Mouse (Mus musculus) thymus, adult 18-20 months (tissue): ENCODE measurements at regions not wholly inside any gene's neighbourhood (a gene's known extent, or its start where the extent isn't known, plus 50 kb on each side); places are given as distances from the start of the nearest gene placed in this dataset.

Experiments used
- DNase-seq, 2 experiments: peaks; one replicate each; pipeline ENCODE4 v3.0.0; 2022; ENCODE audit warnings: mixed read lengths in 2 of 2

DNA sequence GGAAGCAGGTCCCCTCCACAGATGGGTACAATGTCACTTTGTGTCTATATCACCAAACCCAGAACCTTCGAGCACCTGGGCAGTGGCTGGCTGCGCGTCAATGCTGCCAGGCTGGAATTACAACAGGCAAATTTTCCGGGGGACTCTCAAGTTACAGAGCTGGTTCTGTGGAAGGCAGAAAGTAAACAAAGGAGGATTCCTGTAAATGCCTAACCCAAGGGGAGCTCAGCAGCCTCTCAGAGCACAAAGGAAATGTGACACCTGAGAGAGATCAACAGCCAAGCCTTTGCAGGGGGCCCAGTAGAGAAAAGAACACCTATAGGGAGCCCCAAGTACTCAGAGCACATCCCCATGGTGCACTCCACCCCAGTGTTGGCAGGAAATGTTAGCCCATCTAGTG, 70.7 kb downstream of the Setd4 start:
- DNase-seq: no peak

DNA sequence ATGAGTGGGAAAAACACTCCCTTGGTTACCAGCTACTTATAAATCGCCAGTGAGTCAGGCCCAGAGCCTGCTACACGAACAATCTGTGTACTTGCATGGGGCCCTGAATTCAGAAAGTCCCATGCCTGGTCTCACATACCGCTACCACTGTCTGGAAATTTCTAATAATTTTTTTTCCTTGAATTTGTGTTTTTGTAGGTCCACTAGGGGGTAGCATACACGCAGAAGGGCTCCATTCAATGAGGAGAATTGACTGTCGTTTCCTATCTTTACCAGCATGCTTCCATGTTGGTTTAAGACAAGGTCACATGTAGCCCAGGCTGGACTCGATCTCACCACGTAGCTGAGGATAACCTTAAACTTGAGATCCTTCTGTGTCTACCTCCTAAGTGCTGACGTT, 71.9 kb downstream of the Setd4 start:
- no peak for DNase-seq

DNA sequence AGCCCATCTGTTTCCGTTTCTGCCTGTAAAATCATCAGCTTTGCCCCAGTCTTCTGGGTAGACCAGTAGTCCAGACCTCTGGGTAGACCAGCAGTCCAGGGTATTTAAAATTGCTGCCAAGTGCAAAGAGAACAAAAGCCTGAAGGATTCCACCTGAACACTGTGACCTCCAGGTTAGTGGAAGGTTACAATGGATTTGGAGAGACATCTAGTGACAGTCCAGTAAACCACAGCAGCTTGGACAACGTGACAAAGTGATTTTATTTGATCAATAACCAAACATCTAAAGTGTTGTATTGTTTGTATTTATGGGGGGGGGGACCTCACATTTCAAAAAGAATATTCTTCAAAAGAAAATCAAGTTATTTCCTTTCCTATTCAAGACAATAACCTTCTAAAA, 81.4 kb downstream of the Setd4 start:
- DNase-seq: no peak

DNA sequence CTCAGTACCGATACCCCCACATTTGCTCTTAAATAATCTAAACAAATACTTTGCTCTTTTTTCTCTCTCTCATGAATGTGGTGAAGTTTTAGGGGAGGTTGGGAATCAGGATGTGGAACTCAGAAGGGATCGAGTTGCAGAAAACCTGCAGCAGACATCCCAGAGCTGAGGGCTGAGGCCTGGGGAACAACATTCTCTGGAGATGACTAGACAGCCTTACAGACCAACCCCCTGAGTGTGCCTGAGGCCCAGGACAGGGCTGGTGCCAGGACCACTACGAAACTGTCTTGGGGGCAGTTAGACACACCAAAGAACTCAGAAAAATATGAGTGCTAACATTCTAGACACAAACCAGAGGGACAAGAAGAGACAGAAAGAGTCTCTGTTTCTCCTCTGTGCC, 83.4 kb downstream of the Setd4 start:
- no peak for DNase-seq

DNA sequence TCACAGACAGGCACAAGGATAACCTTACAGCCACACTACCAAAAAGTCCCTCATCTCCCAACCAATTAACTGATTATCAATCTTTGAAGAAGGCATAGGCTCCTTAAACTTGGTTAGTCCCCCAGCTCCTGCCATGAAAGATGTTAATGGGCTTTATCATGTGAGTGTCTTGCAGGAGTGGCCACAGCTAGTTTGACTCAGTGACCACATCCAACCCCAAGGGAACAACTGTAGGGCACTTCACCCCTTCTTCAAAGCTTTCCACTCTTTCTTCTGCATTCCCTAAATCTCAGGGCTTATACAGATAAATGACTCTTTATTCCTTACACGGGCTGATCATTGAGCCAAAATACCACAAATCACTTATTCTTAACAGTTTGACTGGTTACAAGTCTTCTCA, 85.2 kb downstream of the Setd4 start:
- DNase-seq: no peak

DNA sequence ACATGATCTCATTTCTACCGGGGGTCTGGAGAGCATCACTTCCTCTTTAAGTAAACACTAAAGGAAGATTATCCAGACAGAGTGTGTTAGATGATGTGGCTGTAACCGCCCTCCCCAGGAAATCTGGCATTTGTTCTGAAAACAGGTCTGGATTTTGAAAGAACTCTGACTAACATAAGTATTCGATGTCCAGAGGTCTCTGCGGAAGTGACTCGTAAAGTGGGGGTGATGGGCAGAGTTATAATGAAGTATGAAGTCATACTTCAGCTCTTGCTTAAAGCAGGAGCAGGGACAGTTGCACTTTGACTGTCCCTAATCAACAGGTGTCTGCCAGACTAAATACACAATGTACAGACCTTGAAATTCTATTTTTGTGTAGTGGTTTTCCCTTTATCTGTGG, 87.1 kb downstream of the Setd4 start:
- no peak for DNase-seq

DNA sequence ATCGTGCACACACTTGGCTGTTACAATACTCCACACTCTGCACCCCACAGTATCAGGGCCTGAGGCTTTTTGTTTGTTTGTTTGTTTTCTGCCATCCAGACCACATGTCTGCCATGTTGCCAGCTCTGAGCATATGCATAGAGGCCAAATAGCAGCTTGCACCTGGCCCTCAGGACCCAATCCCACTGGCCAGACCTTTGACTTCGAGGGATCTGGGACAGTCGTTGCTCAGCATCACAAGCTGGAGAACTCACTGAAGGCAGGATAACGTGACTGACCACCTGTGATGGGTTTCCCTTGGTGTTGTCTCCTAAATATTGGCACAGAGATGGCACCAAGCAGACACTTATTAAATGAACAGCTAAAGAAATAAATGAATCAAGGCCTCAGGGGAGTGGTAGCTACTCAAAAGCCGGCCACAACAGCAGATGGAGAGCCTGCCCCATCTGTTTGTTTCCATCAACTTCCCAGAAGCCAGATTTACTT, 88.4 kb downstream of the Setd4 start:
- no peak for DNase-seq

DNA sequence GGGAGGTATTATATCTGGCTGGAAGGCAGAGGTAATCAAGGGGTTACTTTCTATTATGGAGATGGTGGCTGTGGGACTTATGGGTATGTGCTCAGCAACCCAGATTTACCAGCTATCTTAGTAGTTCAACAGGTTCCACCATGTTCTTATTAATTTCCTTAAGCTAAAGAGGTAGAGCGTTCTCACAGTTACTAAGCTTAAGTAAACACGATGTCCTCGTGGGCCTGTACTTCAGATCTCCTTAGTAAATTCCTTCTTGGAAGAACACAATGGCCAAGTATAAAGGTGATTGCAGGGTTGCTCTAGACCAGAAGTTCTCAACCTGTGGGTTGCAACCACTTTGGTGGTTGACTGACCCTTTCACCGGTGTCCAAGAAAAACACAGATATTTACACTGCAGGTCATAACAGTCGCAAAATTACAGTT, 90.2 kb downstream of the Setd4 start:
- no peak for DNase-seq

DNA sequence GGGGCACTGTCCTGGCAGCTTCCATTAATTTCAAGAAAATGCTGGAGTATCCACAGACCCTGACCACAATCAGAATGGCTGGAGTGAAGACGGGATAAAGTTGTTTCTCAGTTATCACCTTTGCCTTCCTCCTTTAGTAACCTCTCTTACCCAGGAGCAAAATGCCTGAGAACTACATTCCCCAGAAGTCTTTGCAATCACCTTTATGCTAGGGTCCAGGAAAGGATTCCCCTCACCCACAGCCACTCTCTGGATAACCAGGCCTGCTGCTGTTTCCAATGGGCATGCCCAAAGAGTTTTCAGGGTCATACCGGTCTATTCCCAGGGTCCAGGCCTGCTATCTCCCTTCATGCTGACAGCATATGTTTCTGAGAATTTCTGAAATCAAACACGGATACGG, 91.9 kb downstream of the Setd4 start:
- DNase-seq: no peak

DNA sequence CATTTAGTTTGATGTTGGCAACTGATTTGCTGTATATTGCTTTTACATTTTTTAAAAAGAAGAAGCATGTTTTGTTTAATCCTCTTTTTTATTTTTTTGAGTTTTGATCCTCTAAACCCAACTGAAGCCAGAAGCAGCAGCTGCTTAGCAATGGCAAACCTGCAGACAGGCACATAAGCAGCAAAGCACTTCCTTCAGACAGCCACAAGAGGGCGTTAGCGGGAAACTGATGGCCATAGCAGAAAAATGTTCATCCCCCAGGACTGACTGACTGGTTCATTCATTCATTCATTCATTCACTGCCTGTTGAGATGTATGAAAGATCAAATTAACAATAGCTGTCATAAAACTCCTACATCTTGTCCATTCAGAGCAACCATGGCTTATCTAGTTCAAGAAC, 92.3 kb downstream of the Setd4 start:
- no peak for DNase-seq

DNA sequence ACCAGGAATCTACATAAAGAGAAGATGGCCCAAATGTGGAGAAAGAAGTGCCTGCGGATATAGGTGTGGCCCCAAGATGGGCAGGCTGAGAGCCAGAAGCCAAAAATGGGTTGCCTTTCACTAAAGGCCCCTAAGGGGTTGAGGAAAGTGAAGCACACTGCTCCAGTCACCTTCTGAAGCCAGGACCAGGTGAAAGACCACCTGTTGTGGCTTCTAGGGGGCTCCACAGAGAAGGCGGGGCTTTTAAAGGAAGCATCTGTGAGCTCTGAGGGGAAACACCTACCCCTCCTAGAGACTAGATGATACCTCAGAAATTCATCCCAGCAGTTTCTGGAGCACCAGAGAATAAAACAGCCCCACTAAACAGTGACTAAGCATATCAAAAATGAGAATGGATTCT, 105.1 kb downstream of the Setd4 start:
- no peak for DNase-seq

DNA sequence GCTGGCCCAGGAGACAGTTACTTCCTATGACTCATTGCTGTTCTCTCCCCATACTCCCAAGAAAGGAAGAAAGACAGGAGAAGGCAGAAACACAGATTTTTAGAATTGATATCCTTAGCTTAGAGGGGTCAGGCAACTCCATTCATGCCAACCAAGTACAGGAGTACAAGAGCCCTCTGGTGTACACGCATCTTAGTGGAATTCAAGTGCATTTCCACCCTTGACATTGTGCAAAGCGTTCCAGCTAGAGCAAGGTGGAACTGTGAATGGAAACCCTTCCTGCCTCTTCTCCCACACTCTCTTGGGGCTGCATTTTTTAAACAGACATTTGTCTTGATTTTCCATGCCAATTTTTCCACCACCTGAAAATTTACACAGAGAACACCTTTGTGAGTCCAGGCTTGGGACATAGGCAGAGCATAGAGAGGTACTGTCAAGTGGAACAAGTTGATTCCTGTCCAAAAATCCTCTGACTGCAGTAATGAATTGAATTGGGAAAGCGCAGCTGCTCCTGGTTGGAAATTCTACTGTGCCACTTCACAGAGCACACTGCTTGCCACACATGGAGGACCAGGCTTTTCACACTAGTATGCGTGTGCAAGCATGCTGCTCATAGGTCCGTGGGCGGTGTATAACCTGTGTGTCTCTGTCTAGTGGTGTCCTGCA, 110.4 kb downstream of the Setd4 start:
- DNase-seq: no peak

DNA sequence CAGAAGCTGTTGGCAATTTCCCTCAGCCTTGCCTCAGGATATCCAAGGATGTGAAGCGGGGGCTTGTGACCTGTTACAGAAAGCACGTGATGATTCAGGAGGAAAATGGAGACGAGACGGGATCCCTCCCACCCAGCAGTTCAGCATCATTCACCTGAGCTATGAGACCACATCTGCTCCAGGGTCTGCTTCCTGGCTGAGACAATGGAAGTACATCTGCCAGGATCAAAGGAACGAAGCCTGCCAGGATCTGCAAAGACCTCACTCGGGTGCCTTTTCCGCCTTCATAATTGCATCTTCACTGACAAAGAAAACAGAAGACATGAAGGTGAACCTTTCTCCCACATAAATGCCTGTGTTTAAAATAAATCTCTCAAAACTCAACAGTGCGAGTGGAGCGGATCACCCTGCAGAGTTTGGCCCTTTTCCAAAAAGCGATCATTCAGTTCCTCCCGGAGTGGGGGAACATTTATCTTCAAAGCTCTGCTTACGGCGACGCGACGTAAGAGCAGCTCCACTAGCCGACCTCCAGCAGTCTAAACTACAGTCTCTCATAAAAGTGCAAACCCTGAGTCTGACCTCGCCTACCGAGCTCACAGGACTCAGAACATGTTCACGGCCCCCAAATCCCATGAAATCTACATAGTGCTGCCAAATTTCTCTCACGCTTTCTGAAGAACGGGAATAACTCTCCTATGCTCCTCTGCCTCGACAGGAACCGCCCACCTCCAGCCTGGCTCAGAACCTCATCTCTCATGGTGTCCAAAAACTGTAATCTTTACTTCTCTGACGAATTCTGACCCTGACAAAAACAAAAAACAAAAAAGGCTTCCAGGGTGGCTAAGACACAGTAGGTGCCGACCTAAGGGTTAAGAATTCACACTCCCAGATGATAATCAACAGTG, 117.0 kb downstream of the Setd4 start:
- no peak for DNase-seq

DNA sequence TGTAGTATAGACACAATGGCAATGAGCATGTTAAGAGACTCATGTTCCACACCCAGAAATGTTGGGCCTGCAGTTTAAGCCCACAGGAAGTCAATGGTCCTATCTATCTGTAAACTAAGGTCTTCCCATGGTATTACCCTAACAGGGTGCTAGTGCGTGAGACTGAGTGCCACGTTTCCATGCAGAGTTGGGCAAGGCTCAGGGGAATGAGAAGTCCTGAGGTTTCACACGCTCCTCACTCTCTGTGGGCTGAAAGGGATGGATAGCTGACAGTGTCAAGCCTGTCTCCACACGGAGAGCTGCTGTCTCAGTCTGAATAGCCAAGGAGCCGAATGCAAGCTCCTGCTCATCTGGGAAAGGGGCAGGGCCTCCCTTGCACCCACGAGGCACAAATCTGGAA, 133.9 kb downstream of the Setd4 start:
- no peak for DNase-seq

DNA sequence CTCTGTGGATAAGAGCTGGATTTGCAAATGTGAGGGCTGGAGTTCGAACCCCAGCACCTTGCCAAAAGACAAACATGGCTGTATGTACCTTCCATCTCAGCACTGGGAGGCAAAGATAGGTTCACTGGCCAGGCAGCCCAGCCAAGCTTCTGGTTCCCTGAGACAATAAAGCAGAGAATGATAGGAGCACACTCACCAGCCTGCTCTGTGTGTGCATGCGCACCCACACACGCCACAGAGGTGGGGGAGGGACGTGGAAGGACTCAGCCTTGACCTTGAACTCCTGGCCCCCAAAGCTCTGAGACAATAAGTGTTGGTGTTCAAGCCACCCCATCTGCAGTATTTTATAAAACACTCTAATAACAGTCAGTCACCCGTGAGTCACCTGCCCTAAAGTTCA, 138.1 kb downstream of the Setd4 start:
- no peak for DNase-seq

DNA sequence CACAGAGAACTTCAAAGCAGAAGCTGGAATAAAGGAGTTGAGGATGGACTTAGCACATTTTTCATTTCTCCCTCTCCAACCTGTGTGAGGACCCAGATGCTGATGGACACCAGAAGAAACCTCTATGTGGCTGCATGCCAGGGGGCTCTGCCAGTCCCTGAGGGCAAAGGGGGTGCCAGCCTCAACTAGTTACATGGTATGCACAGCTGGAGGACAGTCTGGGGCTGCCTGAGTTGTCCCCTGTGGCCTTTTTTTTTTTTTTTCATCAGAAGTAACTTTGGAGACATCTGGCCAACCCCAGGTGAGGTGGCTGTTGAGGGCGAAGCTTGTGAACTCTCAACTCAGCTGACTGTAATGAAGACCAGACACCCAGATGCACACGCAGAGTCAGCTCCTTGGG, 139.0 kb downstream of the Setd4 start:
- no peak for DNase-seq

DNA sequence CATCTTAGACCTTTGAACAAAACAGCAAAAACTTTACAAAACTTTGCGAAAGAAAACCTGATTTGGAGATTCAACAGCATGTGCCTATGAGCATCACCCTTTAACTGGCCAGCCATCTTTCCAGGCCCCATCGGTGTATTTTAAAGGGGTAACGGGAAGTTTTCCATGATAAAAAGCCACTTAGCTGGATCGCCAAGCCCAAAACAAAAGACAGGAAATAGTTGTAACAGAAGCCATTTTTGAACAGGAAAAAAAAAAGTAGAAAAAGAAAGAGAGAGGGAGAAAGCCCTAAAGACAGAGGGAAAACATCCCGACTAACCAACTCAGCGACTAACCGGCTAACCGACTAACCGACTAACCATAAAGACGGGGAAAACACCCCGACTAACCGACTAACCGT, 140.5 kb downstream of the Setd4 start:
- DNase-seq: no peak

DNA sequence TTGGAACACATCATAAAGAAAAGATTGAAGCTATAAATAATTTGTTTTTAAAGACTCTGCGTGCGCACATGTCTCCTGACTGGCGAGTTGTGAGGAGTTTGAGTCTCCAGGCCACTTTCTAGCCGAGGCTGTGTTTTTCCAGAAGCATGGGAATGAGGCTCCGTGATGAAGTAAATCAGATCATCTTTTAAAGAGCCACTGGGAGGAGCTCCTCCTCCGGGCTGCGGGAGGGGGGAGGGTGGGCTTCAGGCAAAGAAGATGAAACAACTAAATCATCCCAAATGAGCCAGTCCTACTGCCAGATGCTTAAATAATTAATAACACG, 141.6 kb downstream of the Setd4 start:
- DNase-seq: no peak

DNA sequence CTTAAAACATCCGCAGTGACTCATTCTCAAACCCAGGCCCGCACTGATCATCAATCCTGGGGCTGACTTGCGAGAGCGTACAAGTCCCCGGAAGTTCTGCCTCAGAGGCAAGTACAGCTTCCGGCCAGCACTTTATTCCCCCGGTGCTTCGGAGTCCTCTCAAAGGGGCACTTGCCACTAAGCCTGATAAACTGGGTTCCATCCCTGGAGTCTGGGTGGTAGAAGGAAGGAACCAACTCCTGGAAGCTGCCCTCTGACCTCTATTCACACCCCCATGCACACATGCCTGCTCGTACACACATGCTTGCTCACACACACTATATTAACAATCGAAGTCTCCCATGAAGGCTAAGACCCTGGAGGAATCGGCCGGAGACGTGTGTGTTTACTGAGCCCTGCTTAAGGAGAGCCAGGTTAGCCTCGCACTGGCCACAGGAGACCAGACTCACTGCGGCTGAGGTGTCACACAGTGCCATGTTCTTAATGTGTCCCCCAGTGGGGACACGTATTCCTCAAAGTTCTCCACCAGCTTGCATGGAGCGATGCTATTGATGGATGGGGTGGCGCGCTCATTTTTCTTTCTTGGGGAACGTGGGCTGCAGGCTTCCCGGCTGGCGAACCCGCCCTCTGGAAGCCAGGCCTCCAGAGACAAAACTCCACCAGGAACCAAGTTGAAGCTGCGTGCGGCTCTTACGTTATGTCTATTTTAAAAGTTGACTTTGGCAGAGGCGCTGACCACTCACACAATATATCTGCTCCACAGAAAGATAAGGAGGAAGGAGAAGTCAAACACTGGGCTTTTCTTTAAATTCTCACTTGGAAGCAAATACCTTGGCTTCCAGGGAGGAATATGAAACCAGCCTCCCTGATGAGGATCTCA, 142.2 kb downstream of the Setd4 start:
- no peak for DNase-seq

DNA sequence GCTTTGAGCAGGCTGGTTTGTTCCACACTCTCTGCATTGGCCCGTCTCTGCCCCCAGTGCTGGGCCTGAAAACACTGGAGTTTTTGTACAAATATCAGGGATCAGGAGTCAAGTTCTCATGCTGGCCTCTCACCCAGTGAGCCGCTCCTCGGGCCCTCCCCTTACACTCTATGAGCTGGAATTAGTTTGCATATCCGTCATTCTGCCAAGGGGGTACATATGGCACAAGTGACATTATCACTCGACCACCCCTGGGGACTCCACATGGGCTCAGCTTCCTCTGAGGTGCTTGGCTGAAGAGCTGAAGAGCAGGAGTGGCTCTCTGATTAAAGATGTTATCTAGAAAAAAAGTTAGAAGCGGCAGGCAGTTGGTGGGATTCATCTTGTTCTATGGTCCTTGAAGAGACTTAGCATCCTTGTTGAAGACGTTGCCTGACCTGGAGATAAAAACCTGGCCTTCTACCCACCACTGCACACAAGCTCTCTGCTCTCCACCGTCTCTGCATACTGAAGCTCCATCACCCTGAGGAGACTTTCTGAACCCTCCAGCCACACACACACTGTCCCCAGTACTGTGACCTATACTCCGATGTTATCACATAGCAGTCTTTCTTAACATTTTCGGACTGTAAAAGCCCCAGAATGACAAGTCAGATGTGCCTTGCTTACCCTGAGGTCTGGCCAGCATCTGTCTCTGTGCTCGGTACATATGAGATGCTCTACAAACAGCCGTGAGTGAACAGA, 144.2 kb downstream of the Setd4 start:
- DNase-seq: no peak

DNA sequence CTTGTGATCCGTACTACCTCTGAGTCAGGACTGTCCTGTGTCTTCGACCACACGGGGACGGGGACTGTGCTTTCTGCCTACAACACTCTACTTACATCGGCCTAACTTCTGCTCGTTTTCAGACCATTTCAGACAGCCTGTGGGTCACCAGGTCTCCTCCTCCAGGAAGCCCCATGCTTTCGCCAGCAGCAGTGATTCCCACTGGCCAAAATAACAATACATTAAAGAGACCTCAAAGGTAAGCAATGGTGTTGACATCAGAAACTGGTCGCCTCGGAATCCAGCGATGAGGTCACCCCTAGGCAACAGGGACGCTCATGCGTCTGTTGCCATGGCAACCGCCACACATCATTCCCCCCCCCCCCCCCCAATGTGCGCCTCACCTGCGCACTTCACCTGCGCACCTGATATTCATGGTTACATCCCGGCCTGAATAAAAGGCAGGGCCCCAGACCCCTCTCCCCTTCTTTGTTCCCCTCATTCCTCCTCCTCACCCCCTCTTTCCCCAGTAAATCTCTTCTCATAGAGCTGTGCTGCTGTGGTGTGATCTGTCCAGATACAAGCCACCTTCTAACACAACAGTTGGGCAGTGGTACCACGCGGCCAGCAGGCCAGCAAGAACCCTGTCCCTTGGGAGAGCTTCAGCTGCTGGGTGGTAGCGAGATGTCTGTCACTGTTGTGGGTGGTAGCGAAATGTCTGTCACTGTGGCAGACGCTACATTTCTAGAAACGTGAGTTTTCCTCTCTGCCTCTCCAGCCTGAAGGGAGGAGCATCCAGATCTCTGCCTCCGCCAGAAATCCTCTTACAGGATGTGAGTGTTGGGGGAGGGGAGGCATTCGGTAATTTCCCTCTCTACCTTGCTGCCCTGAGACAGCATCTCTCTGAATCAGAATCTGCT, 145.0 kb downstream of the Setd4 start:
- no peak for DNase-seq
